Mouse (Mus musculus) olfactory bulb, adult 2 months (tissue): ENCODE measurements at regions not wholly inside any gene's neighbourhood (a gene's known extent, or its start where the extent isn't known, plus 50 kb on each side); places are given as distances from the start of the nearest gene placed in this dataset.

Experiments used
- CTCF ChIP-seq: fragments of 200-500 bp; IDR thresholded peaks from 2 replicates; pipeline ENCODE4 v1.5.1; 2012; ENCODE audit warnings: low read depth, mild to moderate bottlenecking, low read length, moderate library complexity; ENCODE audit not compliant: insufficient read depth
- POLR2A ChIP-seq: fragments of 200-500 bp; IDR thresholded peaks from 2 replicates; pipeline ENCODE4 v1.6.1; 2012; ENCODE audit warnings: mild to moderate bottlenecking, low read depth, low read length, moderate library complexity; ENCODE audit not compliant: insufficient read depth

DNA sequence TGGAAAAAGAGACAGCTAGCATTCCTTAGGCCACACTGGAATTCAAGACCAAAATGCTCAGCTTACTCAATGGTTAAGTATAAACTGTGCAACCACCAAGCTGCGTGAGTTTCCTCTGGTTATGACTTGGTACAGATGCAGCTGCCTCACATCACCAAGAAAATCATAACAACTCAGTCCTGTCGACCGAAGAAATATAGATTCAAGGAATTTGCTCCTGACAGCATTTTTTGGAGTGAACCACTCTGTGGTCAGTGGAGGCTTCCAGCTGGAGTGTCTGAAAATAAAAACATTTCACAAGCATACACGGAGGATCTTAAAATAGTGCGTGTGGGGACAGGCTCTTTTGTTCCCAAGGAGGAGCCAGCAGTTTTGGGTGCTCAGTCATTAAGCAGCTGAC lies 253.8 kb downstream of the Bckdhb start:
- TF ChIP-seq CTCF (no peak), POLR2A (no peak)
